Mouse (Mus musculus) ovary, postnatal 14 days (tissue): Measurements from ENCODE around the gene Amt.
A peak's percentile ranks its signal among the peaks of the same experiment; 100 is the strongest.
"Not testable (repeated sequence)": the region's sequence is repeated elsewhere in the genome, so short reads cannot be mapped to it uniquely, and the experiment has no call there.

Source experiments
- DNase-seq: peaks from one replicate; pipeline ENCODE4 v3.0.0; 2022; ENCODE audit warnings: low spot score

Gene Amt

DNA sequence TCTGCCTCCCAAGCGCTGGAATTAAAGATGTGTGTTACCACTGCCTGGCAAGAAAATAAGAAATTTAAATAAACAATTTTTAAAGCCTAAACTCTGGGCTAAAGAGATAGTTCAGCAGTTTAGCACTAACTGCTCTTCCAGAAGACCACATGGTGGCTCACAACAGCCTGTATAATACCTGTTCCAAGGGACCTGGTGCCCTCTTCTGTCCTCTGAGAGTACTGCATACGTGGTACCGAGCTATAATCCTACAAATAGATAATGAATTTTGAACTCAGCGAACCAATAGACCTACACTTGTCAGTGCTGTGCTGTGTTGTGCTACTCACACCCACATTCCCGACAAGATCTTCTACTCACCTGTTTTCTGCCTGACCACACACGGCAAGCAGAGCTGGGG lies 12.2 kb upstream of the Amt start:
- peak; percentile 73 for DNase-seq

- DNase-seq: not testable (repeated sequence)
Measured at GRCm38 (mm10) chr9:108287526-108288238, 9.0 kb upstream of the Amt start.

DNA sequence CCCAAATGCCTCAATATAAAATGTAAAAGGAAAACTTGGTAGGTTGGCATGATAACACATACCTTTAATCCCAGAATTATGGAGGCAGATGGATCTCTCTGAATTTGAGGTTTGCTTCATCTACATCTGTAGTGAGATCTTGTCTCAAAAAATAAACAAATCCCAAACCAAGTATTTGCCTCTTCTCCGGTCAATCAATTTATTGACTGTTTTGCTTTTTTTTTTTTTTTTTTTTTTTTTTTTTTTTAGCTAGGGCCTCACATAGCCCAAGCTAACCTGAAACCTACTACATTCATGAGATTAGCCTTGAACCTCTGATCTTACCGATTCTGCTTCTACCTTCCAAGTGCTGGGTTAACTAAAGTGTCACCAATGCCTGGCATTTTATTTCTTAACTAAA lies 7.3 kb upstream of the Amt start:
- DNase-seq: no peak

DNA sequence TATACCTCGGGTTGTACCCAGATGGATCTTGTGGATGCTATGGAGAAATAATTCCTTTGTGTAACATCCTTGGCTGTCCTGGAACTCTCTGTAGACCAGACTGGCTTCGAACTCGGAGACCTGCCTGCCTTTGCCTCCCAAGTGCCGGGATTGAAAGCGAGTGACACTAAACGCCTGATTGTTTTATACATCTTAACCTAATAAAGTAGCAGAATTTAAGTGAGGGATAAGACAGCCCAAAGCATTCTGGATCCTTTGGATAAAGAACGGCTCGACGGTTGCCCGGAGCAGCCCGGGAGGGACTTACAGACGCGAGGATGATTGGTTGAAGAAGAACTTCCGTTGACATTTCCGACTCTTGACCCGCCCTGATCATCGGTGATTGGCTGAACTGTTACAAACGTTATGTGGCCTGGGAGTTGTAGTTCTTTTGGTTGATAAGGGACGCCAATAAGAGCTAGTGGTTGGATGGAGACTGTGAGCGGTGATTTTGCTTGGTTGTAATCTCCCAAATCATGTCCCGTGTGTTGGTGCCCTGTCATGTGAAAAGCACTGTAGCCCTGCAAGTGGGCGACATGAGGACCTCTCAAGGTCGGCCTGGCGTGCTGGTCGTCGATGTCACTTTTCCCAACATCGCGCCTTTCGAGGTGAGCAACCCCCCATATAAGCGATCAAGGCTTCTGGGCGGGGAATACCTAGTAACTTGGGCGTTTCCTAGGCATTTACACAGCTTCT lies 6.5 kb upstream of the Amt start, which contains the start of gene Nicn1:
TSS of gene Nicn1 (plus strand) at position 414 of the 735 bp plus-strand sequence.
- peak; percentile 76 for DNase-seq

GRCm38 (mm10) chr9:108290773-108291172 lies 5.9 kb upstream of the Amt start:
- no peak for DNase-seq

GRCm38 (mm10) chr9:108301853-108302252 lies 5.2 kb downstream of the Amt start:
- no peak for DNase-seq

GRCm38 (mm10) chr9:108304716-108305115 lies 8.1 kb downstream of the Amt start:
- no peak for DNase-seq

- DNase-seq: no peak
Measured at GRCm38 (mm10) chr9:108305170-108305569, 8.5 kb downstream of the Amt start.

DNA sequence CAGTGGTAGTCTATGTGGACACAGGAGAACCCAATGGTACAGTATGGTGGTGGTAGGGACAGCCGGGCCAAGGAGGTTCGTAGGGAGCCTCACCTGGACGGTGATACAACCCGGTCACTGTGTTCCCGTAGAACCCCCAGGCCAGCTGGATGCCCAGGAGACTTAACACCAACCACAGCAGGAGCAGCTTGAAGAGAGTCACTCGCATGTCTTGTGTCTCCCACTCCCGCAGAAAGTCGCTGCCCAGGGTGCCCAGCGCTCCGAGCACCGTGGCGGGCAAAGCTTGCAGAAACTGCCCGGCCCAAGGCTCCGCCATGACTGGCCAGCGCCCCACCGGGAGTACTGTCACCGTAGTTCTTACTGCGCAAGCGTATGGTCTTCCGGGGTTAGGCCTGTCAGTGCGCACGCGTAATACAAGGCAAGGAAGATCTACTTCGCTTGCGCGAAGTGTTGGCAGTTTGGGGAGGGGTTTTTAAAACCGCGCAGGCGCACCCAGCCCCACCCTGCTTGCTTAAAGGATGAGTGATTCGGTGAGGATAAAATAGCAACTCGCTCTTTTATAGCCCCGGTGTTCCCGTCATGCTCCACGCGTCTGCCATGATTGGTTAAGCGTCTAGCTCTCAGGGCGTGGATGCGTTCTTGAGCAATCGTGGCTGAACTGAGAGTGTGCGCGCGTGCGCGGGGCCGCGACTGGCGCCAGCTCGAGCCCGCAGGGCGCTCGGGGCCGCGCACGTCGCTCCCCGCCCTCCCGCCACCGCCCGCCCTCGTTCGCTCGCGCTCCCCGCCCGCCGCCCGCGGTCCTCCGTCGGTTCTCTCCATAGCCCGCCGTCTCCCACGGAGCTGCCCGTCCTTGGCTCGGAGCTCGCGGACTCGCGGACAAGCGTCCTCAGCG lies 9.2 kb downstream of the Amt start, which contains the start of the genes Rhoa and Tcta:
TSS of gene Rhoa (plus strand) at position 501 of the 892 bp plus-strand sequence.
TSS of gene Tcta (minus strand) at position 532 of the 892 bp plus-strand sequence.
- peak; percentile 95 for DNase-seq

DNA sequence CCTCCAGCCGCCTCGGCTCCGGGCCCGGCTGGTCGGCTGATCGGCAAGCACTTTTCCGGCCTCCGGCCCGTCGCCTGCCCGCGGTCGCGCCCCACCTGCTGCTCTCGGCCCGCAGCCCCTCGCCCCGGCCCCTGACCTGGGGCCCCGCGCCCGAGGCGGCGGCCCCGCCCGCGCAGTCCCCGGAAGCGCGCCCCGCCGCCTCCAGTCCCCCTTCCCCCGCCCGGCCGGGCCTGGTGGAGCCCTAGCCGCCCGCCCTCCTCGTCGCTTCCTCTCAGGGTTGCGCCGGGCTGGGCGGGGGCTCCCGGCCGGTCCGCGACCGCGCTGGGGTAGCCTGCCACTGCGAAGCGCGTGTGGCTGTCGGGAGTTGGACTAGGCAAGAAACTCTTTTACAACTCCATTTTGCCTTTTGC lies 9.9 kb downstream of the Amt start:
- peak; percentile 62 for DNase-seq

DNA sequence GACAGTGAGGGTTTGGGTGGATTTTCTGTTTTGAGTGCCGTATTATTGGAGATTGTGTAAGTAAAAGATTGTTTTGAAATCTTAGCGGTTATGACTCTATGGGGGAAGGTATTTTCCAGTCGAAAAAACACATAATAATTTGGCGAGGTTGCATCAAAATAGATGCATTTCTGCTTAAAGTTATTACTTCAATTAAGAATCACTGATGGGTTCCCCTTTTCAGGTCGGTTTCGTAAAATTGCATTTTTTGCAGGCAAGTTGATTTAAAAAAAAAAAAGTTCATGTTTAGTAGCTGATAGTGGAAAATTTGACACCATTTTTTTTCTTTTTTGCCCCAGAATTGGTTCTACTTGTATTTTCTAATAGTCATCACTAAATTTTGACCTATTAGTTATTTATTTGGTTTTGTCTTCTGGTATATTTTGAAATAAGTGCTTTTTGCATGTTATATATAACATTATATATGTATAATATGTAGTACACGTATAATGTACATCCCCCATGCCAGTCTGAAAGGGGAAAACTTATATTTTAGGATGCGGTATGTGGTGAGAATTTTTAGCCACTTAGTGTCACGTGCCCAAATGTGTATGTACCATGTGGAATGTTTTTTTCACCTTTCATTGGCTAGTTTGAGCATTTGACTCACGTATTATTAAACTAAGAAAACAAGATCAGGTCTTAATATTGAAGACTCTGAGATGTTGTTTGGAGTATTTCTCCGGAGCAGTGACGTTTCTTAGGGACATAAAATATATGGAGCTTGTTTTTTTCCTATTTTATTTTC lies 10.6 kb downstream of the Amt start:
- DNase-seq: no peak

DNA sequence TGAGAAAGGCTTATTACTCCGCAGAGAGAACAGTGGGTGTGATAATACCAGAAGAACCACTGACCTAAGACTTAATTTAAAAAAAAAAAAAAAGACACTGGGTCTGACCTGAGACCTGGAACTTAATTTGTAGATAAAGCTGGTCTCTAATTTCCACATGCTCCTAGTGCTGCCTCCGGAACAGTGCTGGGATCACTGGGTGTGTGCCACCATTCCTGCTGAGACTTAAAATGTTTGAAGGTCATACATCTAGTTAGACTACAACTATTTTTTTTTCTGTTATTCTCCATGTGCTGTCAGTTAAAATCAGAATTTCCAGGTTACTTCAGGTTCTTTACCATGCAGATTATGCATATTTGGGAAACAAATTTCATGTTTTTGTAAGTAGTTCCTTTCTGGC lies 11.5 kb downstream of the Amt start:
- no peak for DNase-seq

GRCm38 (mm10) chr9:108317572-108317971 lies 20.9 kb downstream of the Amt start:
- DNase-seq: no peak

- DNase-seq: no peak
Measured at GRCm38 (mm10) chr9:108318462-108318861, 21.8 kb downstream of the Amt start.

DNA sequence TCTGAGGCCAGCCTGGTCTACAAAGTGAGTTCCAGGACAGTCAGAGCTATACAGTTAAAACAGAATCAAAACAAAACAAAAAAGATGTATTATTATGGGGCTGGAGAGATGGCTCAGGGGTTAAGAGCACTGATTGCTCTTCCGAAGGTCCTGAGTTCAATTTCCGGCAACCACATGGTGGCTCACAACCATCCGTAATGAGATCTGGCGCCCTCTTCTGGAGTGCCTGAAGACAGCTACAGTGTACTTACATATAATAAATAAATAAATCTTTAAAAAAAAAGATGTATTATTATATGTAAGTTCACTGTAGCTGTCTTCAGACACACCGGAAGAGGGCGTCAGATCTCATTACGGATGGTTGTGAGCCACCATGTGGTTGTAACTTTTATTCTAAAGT lies 25.4 kb downstream of the Amt start:
- DNase-seq: not testable (repeated sequence)

DNA sequence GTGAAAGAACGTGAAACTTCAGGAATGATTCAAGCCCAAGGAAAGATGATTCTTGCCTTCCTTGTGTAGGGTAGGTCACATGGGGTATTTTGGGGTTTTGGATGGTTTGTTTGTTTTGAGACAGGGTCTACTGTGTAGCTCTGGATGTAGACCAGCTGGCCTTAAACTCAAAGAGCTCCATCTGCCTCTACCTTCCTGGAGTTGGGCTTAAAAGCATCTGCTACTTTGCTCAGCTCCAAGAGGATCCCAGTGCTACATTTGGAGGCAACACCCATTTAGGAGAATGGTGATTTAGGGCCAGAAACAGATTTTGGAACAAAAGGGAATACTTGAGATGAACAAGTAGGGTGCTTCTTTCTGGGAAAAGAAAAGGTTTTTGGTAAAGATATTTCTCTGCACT lies 28.1 kb downstream of the Amt start:
- DNase-seq: no peak

- DNase-seq: no peak
Measured at GRCm38 (mm10) chr9:108325811-108326210, 29.2 kb downstream of the Amt start.

DNA sequence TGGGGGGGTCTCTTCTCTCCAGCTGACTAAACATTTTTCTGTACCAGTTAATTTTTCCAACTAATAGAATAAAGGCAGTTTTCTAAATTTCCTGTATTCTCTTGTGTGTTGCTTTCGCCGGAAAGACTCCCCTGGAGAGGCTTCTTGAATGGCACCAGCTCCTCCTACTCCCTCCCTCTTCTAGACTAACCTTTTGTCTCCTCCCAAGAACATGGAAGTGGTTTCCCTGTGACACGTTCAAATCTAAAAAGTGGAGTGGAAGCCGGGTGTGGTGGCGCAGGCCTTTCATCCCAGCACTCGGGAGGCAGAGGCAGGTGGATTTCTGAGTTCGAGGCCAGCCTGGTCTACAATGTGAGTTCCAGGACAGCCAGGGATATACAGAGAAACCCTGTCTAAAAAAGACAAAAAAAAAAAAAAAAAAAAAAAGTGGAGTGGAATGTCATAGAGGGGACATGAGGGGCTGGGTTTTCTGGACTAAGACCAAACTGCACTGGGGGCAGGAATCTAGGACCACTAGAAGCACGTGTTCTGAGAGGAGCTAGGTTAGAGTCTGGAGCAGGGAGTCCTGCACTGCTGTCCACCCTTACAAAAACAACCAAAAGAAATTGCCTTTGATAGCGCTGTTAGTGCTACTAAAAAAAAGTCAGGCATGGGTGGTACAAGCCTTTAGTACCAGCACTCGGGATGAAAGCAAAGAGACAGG lies 41.3 kb downstream of the Amt start:
- DNase-seq: no peak

GRCm38 (mm10) chr9:108338551-108338885 lies 41.9 kb downstream of the Amt start:
- DNase-seq: no peak

GRCm38 (mm10) chr9:108338886-108339781 lies 42.5 kb downstream of the Amt start, which contains the start of gene Gpx1:
TSS of gene Gpx1 (plus strand) at chr9:108338903.
- DNase-seq: peak; percentile 82
